Mouse (Mus musculus) R1 (cell line): Measurements from ENCODE around the gene Tas1r2.

ENCODE experiments used
- DNase-seq: peaks from one replicate; pipeline ENCODE4 v3.0.0-alpha.2; 2018; ENCODE audit warnings: low read depth, low spot score

Tas1r2 gene

DNA sequence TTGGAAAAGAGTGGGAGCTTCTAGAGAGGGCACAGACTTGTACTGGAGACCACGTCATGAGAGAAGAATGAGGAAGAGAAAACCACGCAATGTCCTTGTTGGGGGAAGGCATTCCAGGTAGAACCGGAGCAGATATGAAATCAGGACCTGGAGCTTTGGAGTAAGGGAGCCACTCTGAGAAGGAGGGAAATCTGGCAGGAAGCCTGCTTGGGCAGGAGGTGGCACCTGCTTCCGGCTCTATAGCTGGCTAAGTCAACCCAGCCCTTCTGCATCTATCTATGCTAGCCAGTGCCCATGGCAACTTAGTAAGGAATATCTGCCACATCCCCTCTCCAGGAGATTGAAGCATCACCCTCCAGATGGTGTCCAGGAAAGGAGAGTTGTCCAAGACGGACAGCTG lies 52.6 kb downstream of the Tas1r2 start:
- no peak for DNase-seq

DNA sequence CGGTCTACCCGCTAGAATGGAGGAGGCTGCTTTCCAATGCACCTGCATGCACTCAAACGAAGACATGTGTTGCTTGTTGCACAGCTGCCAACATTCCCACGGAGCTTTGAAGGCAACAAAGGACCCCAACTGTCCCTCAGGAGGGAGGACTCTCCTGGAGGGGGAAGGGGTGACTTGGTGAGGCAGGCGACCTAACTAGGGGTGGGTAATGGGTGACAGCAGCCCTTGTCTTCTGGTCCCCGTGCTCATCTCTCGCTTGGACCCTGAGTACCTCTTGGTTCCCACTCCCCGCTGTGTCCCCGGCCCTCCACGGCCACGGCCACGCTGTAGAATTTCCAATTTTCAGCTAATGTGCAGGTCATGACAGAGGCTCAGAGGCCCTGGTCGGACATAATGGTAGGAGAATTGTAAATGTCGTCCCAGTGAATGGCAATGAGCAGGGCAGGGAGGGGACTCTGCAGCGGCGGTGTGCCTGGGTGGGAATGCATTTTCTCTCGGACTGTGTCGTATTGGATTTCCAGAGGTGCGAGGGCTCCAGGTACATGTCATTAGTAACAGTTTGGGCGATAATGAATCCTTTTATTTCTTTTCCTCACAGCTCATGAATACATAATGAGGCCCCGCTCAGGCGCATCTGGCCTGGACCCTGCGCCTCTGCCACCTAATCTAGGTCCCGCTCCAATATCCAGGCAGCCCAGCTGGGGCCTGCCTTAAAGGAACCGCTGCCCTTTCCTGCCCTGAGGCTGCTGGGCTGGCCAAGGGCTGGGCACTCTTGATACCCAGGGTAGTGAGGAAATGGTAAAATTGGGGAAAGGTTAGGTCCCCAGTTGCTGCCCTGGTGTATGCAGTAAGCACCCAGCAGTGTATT lies 57.4 kb downstream of the Tas1r2 start:
- no peak for DNase-seq

DNA sequence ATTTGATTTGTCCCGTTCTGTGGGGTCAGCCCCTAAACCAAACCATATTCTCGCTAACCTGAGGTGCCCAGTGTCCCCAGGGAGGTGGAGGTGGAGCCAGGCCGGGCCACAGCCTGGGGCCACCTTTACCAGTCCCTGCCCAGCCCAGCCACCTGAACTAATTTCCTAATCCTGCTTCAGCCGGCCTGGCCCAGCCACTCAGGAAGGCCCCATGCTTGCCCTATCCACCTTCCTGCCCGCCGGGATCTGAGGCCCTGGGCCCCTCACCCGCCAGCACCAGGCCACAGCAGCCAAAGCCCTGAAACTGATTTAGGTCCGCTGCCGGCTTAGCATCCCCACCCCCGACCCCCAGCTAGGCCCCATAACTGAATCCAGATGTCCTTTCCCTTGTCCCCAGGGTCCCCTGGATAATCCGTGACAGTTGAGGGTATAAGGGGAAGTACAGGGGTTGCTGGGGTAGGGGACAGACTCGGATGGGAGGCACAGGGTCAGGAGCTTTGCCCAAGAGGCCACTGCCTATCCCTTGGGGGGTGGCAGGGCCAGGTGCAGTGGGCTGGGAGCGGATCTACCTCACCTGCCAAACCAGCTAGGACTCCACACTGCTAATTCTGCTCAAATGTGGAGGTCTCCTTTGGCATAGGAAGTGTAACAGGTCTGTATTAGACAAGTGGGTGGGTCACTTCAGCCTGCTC lies 62.0 kb downstream of the Tas1r2 start:
- DNase-seq, result no peak

DNA sequence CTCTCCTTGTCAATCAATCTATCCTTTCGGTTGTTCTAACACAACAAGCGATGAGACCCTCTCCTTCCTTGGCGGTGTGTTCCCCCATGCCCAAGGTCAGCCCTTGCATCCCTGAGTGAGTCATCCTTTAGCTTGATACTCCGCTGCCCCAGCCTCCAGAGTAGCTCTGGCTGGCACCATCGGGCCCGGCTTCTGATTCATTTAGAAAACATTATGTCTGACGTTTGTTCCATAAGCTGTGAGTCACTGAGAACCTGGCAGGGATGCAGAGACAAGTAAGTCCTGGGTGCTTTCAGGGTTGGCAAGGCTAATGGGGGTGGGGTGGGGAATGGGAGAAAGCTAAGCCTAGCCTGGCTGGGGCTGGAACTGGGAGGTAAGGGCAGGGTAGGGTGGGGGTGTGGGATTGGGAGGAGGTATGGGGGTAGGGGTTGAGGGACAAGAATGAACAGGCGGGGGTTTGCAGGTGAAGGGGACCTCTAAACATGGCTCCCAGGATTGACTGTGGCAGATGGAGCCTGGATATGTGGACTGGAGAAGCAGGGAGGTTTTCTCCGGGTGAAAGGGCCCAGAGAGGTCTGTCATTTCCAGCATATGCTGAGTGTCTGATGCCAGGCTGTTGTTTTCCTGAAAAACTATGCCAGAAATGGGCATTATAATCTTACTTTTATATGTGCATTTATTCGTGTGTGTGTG lies 63.3 kb downstream of the Tas1r2 start:
- DNase-seq, result no peak

DNA sequence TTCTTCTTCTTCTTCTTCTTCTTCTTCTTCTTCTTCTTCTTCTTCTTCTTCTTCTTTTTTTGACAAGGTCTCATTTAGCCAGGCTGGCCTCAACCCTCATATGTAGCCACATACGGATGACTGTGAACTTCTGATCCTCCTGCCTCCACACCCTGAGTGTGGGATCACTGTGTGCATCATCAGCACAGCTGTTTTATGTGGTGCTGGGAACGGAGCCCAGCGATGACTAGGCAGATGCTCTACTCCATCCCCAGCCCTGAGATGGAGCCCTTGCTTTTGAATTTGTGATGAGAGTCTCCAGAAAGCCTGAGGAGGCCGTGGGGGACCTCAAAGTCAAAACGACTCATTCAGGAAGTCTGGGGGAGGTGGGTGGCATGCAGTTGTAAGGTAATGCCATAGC lies 65.6 kb downstream of the Tas1r2 start:
- no peak for DNase-seq
